In genomic region chr4:129374219-129374755, GRCm38 (mm10) we compare ENCODE assay signal across 27 mouse cellular contexts. TPM values are rescaled to one million over a fixed set of nuclear protein-coding genes. Genes with fewer than 3 reads are reported as not detected.
DNase-seq lines count a peak whose midpoint lies in the region; ATAC-seq and TF ChIP-seq lines count a peak whose summit lies in the region.
"Had no signal": no experiment of that assay in that cellular context is flagged by ENCODE, and none has a peak within 500 bp of the region (broad histone marks: within the 10 kb centered on the region; RNA-seq: fewer than 3 reads in every experiment).

No protein-coding gene starts in this region.

- peak overlapping the region; percentile 67 for H3K27ac ChIP-seq in small intestine, adult 2 months (ENCODE audit: insufficient read depth, low read depth, low read length)
- H3K27ac ChIP-seq in kidney, embryonic 14.5 days (ENCODE audit: low read depth, low read length) = no peak overlapping the region
- no peak overlapping the region for H3K27ac ChIP-seq in midbrain, embryonic 15.5 days
- H3K27ac ChIP-seq: heart, embryonic 13.5 days; hindbrain, embryonic 12.5 days; liver, embryonic 14.5 days; lung, embryonic 15.5 days; midbrain, embryonic 10.5 days had no signal

- H3K4me3 ChIP-seq in E14TG2a.4 (replicated peaks; ENCODE audit: low read length) = peak overlapping the region; percentile 88
- H3K4me3 ChIP-seq in small intestine, adult 2 months (ENCODE audit: low read depth, low read length) = no peak overlapping the region
- no peak overlapping the region for H3K4me3 ChIP-seq in kidney, embryonic 14.5 days (ENCODE audit: low read length)
- no peak overlapping the region for H3K4me3 ChIP-seq in midbrain, embryonic 15.5 days
- H3K4me3 ChIP-seq: heart, embryonic 13.5 days; hindbrain, embryonic 12.5 days; limb, embryonic 15.5 days; lung, embryonic 15.5 days had no signal

- H3K27me3 ChIP-seq in E14TG2a.4 (ENCODE audit: insufficient read depth, low read length) = no peaks in the 10 kb centered on the region
- no peaks in the 10 kb centered on the region for H3K27me3 ChIP-seq in small intestine, adult 2 months (ENCODE audit: control insufficient read depth, insufficient read depth, low read length)
- 0 out of 2 replicates have a peak, but pooled peaks cover 3% of the 10 kb centered on the region for H3K27me3 ChIP-seq in kidney, embryonic 14.5 days (ENCODE audit: control insufficient read depth, insufficient read depth, low read length)
- H3K27me3 ChIP-seq in midbrain, embryonic 15.5 days (replicated peaks) = 0 out of 2 replicates have a peak, but pooled peaks cover 5% of the 10 kb centered on the region
- H3K27me3 ChIP-seq: heart, embryonic 13.5 days; limb, embryonic 15.5 days; lung, embryonic 15.5 days had no signal

- peaks cover 43% of the 10 kb centered on the region for H3K4me1 ChIP-seq in E14TG2a.4 (replicated peaks; ENCODE audit: low read depth, low read length)
- H3K4me1 ChIP-seq in small intestine, adult 2 months (ENCODE audit: control insufficient read depth, insufficient read depth, insufficient read length, low read length) = peaks cover 13% of the 10 kb centered on the region; the same call in 1 of the 2 replicates
- H3K4me1 ChIP-seq in kidney, embryonic 14.5 days (ENCODE audit: control insufficient read depth, insufficient read depth, low read length) = peaks cover 4% of the 10 kb centered on the region; the same call in 1 of the 2 replicates
- H3K4me1 ChIP-seq in midbrain, embryonic 15.5 days = peaks cover 37% of the 10 kb centered on the region

- TF ChIP-seq POLR2A in small intestine, adult 2 months (IDR thresholded peaks at IDR 0.05; ENCODE audit: low read depth, low read length) = no peak

- peak; percentile 20 to 25 for DNase-seq in B cell, adult 2 months
- peak; percentile 67 for DNase-seq in ZHBTc4 (ENCODE audit: low read depth, low spot score)
- DNase-seq: adrenal gland, postnatal 10 days; cerebellum, adult 8-10 months; cerebellum, postnatal 36 days; gastrocnemius, postnatal 14 days; heart, adult 18-20 months; kidney, adult 2 months; kidney, postnatal 25 days; layer of hippocampus, postnatal 36 days; lung, postnatal 4 days; right cerebral cortex, postnatal 14 days; spleen, adult 18-20 months; thymus, adult 2 months had no signal

- 23% methylated on average over 11 of the region's 11 CpGs for WGBS in small intestine, adult 2 months
- 58% methylated on average over 11 of the region's 11 CpGs for WGBS in kidney, embryonic 14.5 days
- 43% methylated on average over 11 of the region's 11 CpGs for WGBS in midbrain, embryonic 15.5 days

- no peak overlapping the region for H3K4me2 ChIP-seq in kidney, embryonic 14.5 days (replicated peaks; ENCODE audit: low read depth, low read length)
- H3K4me2 ChIP-seq in midbrain, embryonic 15.5 days = no peak overlapping the region
- H3K4me2 ChIP-seq: heart, embryonic 13.5 days; hindbrain, embryonic 12.5 days; limb, embryonic 15.5 days; lung, embryonic 15.5 days had no signal

- no peaks in the 10 kb centered on the region for H3K9me3 ChIP-seq in E14TG2a.4 (ENCODE audit: low read length)
- no peaks in the 10 kb centered on the region for H3K9me3 ChIP-seq in kidney, embryonic 14.5 days (ENCODE audit: control insufficient read depth, low read length)
- no peaks in the 10 kb centered on the region for H3K9me3 ChIP-seq in midbrain, embryonic 15.5 days
- H3K9me3 ChIP-seq: G1E; heart, embryonic 13.5 days; hindbrain, embryonic 12.5 days; limb, embryonic 15.5 days; lung, embryonic 15.5 days; midbrain, embryonic 10.5 days had no signal

- TF ChIP-seq CTCF in E14TG2a.4 (conservative IDR thresholded peaks at IDR 0.05; ENCODE audit: low read length) = no peak
- no peak for TF ChIP-seq CTCF in small intestine, adult 2 months (IDR thresholded peaks at IDR 0.05; ENCODE audit: extremely low read depth, insufficient read length, insufficient replicate concordance, low read depth, low read length)

- ATAC-seq in kidney, embryonic 14.5 days (ENCODE audit: low FRiP score, low TSS enrichment) = no peak
- ATAC-seq in erythroblast, adult 5-6 weeks (replicated peaks; ENCODE audit: low FRiP score, poor library complexity, severe bottlenecking) = no peak
- ATAC-seq in midbrain, embryonic 15.5 days (replicated peaks) = no peak
- ATAC-seq: forebrain, embryonic 16.5 days had no signal

- H3K36me3 ChIP-seq in E14TG2a.4 (ENCODE audit: insufficient read depth, low read length) = peaks cover 8% of the 10 kb centered on the region
- no peaks in the 10 kb centered on the region for H3K36me3 ChIP-seq in small intestine, adult 2 months (ENCODE audit: control insufficient read depth, insufficient read depth, low read length)
- H3K36me3 ChIP-seq in kidney, embryonic 14.5 days (ENCODE audit: control insufficient read depth, insufficient read depth, low read length) = no peaks in the 10 kb centered on the region
- H3K36me3 ChIP-seq in midbrain, embryonic 15.5 days (replicated peaks) = no peaks in the 10 kb centered on the region
- H3K36me3 ChIP-seq: G1E; heart, embryonic 13.5 days; hindbrain, embryonic 12.5 days; limb, embryonic 15.5 days; lung, embryonic 15.5 days; midbrain, embryonic 10.5 days had no signal

- H3K9ac ChIP-seq in kidney, embryonic 14.5 days (ENCODE audit: low read depth, low read length) = no peak overlapping the region
- no peak overlapping the region for H3K9ac ChIP-seq in midbrain, embryonic 15.5 days
- H3K9ac ChIP-seq: hindbrain, embryonic 12.5 days; limb, embryonic 15.5 days; liver, embryonic 14.5 days; lung, embryonic 15.5 days had no signal

RNA-seq across cellular contexts. Expression of gene Zbtb8a, which starts 3.6 kb away (rescaled TPM):
- polyA plus RNA-seq in small intestine, adult 2 months (2012; rRNA removed) = 2.3 and 5.0 TPM in 2 replicates
- polyA plus RNA-seq in kidney, embryonic 14.5 days (2014; fragmentation: Nextera tagmentation; extraction: Ambion mirVana) = 7.9 and 13.3 TPM in 2 replicates
- 2.3 TPM in 1 of 2 replicates, not detected in the other for total RNA-seq in erythroblast, adult 5-6 weeks (2015; ENCODE audit: low replicate concordance)
- 1.5 and 1.7 TPM in 2 replicates for total RNA-seq in erythroblast, adult 5-6 weeks (2017; ENCODE audit: low replicate concordance)
- polyA plus RNA-seq in midbrain, embryonic 15.5 days (2015; fragmentation: Nextera tagmentation; extraction: Ambion mirVana) = 20.4 and 21.5 TPM in 2 replicates

RNA-seq across cellular contexts. Expression of gene Zbtb8os, which starts 38.8 kb away (rescaled TPM):
- 5.4 and 9.6 TPM in 2 replicates for polyA plus RNA-seq in small intestine, adult 2 months (2012; rRNA removed)
- 50.2 and 70.1 TPM in 2 replicates for polyA plus RNA-seq in kidney, embryonic 14.5 days (2014; fragmentation: Nextera tagmentation; extraction: Ambion mirVana)
- total RNA-seq in erythroblast, adult 5-6 weeks (2015; ENCODE audit: low replicate concordance) = 6.9 and 14.8 TPM in 2 replicates
- 4.9 and 19.1 TPM in 2 replicates for total RNA-seq in erythroblast, adult 5-6 weeks (2017; ENCODE audit: low replicate concordance)
- polyA plus RNA-seq in midbrain, embryonic 15.5 days (2015; fragmentation: Nextera tagmentation; extraction: Ambion mirVana) = 19.9 and 21.1 TPM in 2 replicates

RNA-seq across cellular contexts. Expression of gene Rbbp4, which starts 39.1 kb away (rescaled TPM):
- 3.7 and 6.1 TPM in 2 replicates for polyA plus RNA-seq in small intestine, adult 2 months (2012; rRNA removed)
- polyA plus RNA-seq in kidney, embryonic 14.5 days (2014; fragmentation: Nextera tagmentation; extraction: Ambion mirVana) = 421 and 437 TPM in 2 replicates
- 60.2 and 64.6 TPM in 2 replicates for total RNA-seq in erythroblast, adult 5-6 weeks (2015; ENCODE audit: low replicate concordance)
- total RNA-seq in erythroblast, adult 5-6 weeks (2017; ENCODE audit: low replicate concordance) = 61.6 and 122 TPM in 2 replicates
- polyA plus RNA-seq in midbrain, embryonic 15.5 days (2015; fragmentation: Nextera tagmentation; extraction: Ambion mirVana) = 260 and 271 TPM in 2 replicates

Comparison
In these comparisons a context has a peak if more than half of its experiments do, and no peak if none do; other contexts are left out.
1. RNA of gene Rbbp4, which starts 39.1 kb away (polyA plus RNA-seq): 421 to 437 TPM in kidney, embryonic 14.5 days and 260 to 271 TPM in midbrain, embryonic 15.5 days; 3.7 to 6.1 TPM in small intestine, adult 2 months; every median in the first group is over 10 times any median in the second.